Comparison of ENCODE assay signal across 8 mouse cellular contexts in the genomic region with DNA sequence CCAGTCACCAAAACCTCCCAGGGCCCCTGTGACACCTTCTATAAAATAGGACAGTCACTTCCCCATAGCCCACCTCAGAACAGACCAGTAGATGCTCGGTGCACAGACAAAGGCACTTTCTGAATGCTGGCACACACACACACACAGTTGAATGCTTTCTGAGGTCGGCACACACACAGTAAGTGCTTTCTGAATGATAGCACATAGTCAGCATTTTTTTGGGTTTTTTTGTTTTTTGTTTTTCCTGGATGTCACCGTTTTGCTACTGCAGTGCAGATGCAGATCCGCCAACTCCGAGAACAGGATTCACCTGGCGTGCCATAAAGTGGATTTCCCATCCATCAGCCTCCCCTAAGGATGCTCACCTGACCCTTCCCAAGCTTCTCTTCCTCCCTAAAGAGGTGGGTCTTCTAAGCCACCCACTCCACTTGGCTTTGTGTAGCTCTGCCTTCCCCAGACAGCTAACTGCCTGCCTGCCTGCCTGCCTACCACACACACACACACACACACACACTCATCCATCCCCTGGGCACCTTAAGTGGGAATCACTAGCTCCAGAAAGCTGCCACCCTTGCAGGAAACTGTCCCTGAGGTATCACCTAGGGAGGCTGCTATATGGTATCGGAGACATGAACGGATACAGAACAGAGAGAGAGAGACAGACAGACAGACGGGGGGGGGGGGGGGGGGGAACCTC. TPM values are rescaled to one million over a fixed set of nuclear protein-coding genes. Genes with fewer than 3 reads are reported as not detected.
DNase-seq lines count a peak whose midpoint lies in the region; ATAC-seq and TF ChIP-seq lines count a peak whose summit lies in the region.
"Had no signal": no experiment of that assay in that cellular context is flagged by ENCODE, and none has a peak within 500 bp of the region (broad histone marks: within the 10 kb centered on the region; RNA-seq: fewer than 3 reads in every experiment).

No protein-coding gene starts in this region.

- 70% methylated on average over 8 of the region's 9 CpGs for WGBS in kidney, embryonic 16.5 days
- WGBS in embryonic facial prominence, embryonic 15.5 days: 73% methylated on average over 8 of the region's 9 CpGs
- WGBS in midbrain, embryonic 12.5 days: 72% methylated on average over 9 of the region's 9 CpGs
- 73% methylated on average over 8 of the region's 9 CpGs for WGBS in liver, postnatal 0 days (ENCODE audit: insufficient replicate concordance)

- no peak for DNase-seq in kidney, postnatal 4 days
- peak; percentile 62 for DNase-seq in brain, embryonic 14.5 days (ENCODE audit: low read depth)
- DNase-seq in liver, postnatal 0 days: no peak

- H3K9me3 ChIP-seq in kidney, embryonic 16.5 days (ENCODE audit: low read length): no peaks in the 10 kb centered on the region
- no peaks in the 10 kb centered on the region for H3K9me3 ChIP-seq in embryonic facial prominence, embryonic 15.5 days (replicated peaks)
- H3K9me3 ChIP-seq in midbrain, embryonic 12.5 days: no peaks in the 10 kb centered on the region
- no peaks in the 10 kb centered on the region for H3K9me3 ChIP-seq in liver, postnatal 0 days (ENCODE audit: low read length)
- H3K9me3 ChIP-seq: liver, embryonic 15.5 days had no signal

- no peak for TF ChIP-seq POLR2A in brain, embryonic 14.5 days (IDR thresholded peaks at IDR 0.05; ENCODE audit: borderline replicate concordance, extremely low read depth, insufficient read depth, insufficient read length, poor library complexity, severe bottlenecking)

- H3K36me3 ChIP-seq in kidney, embryonic 16.5 days (ENCODE audit: insufficient read depth, low read length): no peaks in the 10 kb centered on the region
- H3K36me3 ChIP-seq in embryonic facial prominence, embryonic 15.5 days: no peaks in the 10 kb centered on the region
- no peaks in the 10 kb centered on the region for H3K36me3 ChIP-seq in midbrain, embryonic 12.5 days
- H3K36me3 ChIP-seq in liver, postnatal 0 days (replicated peaks; ENCODE audit: insufficient read depth, low read length): no peaks in the 10 kb centered on the region
- H3K36me3 ChIP-seq: liver, embryonic 15.5 days had no signal

- no peak overlapping the region for H3K4me3 ChIP-seq in kidney, embryonic 16.5 days (ENCODE audit: low read length)
- H3K4me3 ChIP-seq in embryonic facial prominence, embryonic 15.5 days (replicated peaks): no peak overlapping the region
- peak overlapping the region; percentile 90; the same call in 1 of the 2 replicates for H3K4me3 ChIP-seq in midbrain, embryonic 12.5 days
- no peak overlapping the region for H3K4me3 ChIP-seq in liver, postnatal 0 days (ENCODE audit: low read depth, low read length)
- H3K4me3 ChIP-seq: liver, embryonic 15.5 days had no signal

- 0 out of 2 replicates have a peak overlapping the region, but pooled peaks have one; percentile 5 for H3K27ac ChIP-seq in kidney, embryonic 16.5 days (ENCODE audit: low read length)
- H3K27ac ChIP-seq in embryonic facial prominence, embryonic 15.5 days (replicated peaks): no peak overlapping the region
- peak overlapping the region; percentile 15 for H3K27ac ChIP-seq in midbrain, embryonic 12.5 days (replicated peaks)
- no peak overlapping the region for H3K27ac ChIP-seq in liver, postnatal 0 days (ENCODE audit: low read depth)
- H3K27ac ChIP-seq: liver, embryonic 15.5 days had no signal

- 0 out of 2 replicates have a peak overlapping the region, but pooled peaks have one; percentile 17 for H3K9ac ChIP-seq in kidney, embryonic 16.5 days (replicated peaks; ENCODE audit: low read length)
- H3K9ac ChIP-seq in embryonic facial prominence, embryonic 15.5 days: no peak overlapping the region
- H3K9ac ChIP-seq in midbrain, embryonic 12.5 days (replicated peaks): 0 out of 2 replicates have a peak overlapping the region, but pooled peaks have one; percentile 24
- no peak overlapping the region for H3K9ac ChIP-seq in liver, postnatal 0 days (replicated peaks)
- H3K9ac ChIP-seq: liver, embryonic 15.5 days had no signal

- TF ChIP-seq EP300 in liver, postnatal 0 days (IDR thresholded peaks at IDR 0.05; ENCODE audit: low read depth): no peak

- H3K4me1 ChIP-seq in kidney, embryonic 16.5 days (ENCODE audit: insufficient read depth, low read length): peaks cover 73% of the 10 kb centered on the region
- peaks cover 83% of the 10 kb centered on the region for H3K4me1 ChIP-seq in embryonic facial prominence, embryonic 15.5 days
- peaks cover 76% of the 10 kb centered on the region for H3K4me1 ChIP-seq in midbrain, embryonic 12.5 days
- H3K4me1 ChIP-seq in liver, postnatal 0 days (ENCODE audit: insufficient read depth): peaks cover 50% of the 10 kb centered on the region

- H3K4me2 ChIP-seq in kidney, embryonic 16.5 days (replicated peaks; ENCODE audit: low read depth, low read length): peak overlapping the region; percentile 97; the same call in 1 of the 2 replicates
- H3K4me2 ChIP-seq in embryonic facial prominence, embryonic 15.5 days (replicated peaks): 0 out of 2 replicates have a peak overlapping the region, but pooled peaks have one; percentile 2
- peak overlapping the region; percentile 95 for H3K4me2 ChIP-seq in midbrain, embryonic 12.5 days (replicated peaks)
- no peak overlapping the region for H3K4me2 ChIP-seq in liver, postnatal 0 days (ENCODE audit: low read depth, low read length)

- no peak for TF ChIP-seq CTCF in brain, embryonic 14.5 days (IDR thresholded peaks at IDR 0.05; ENCODE audit: borderline replicate concordance, extremely low read depth, insufficient read depth, insufficient read length)
- TF ChIP-seq CTCF in liver, postnatal 0 days (IDR thresholded peaks at IDR 0.05; ENCODE audit: low read depth): no peak

- ATAC-seq in kidney, embryonic 16.5 days (ENCODE audit: low FRiP score, low TSS enrichment): no peak
- ATAC-seq in embryonic facial prominence, embryonic 15.5 days (ENCODE audit: insufficient number of reproducible peaks, low FRiP score, low TSS enrichment, low read depth): no peak
- no peak for ATAC-seq in midbrain, embryonic 12.5 days (ENCODE audit: low FRiP score, low read depth)
- no peak for ATAC-seq in erythroid progenitor cell, adult 5-6 weeks (replicated peaks; ENCODE audit: low FRiP score, poor library complexity, severe bottlenecking)
- ATAC-seq in liver, postnatal 0 days: no peak

- no peaks in the 10 kb centered on the region for H3K27me3 ChIP-seq in kidney, embryonic 16.5 days (ENCODE audit: insufficient read depth, low read length)
- H3K27me3 ChIP-seq in embryonic facial prominence, embryonic 15.5 days: no peaks in the 10 kb centered on the region
- peaks cover 8% of the 10 kb centered on the region; the same call in 1 of the 2 replicates for H3K27me3 ChIP-seq in midbrain, embryonic 12.5 days
- no peaks in the 10 kb centered on the region for H3K27me3 ChIP-seq in liver, postnatal 0 days (ENCODE audit: insufficient read depth, low read length)

RNA-seq across cellular contexts. Expression of a gene that starts 3.2 kb away (rescaled TPM):
- 25.9 and 27.5 TPM in 2 replicates for polyA plus RNA-seq in kidney, embryonic 16.5 days (2015; fragmentation: Nextera tagmentation; extraction: Ambion mirVana)
- polyA plus RNA-seq in brain, embryonic 14.5 days (2012; rRNA removed): 31.6 and 71.5 TPM in 2 replicates
- polyA plus RNA-seq in embryonic facial prominence, embryonic 15.5 days (2015; fragmentation: Nextera tagmentation; extraction: Ambion mirVana): 39.3 and 41.8 TPM in 2 replicates
- 24.5 and 25.1 TPM in 2 replicates for polyA plus RNA-seq in midbrain, embryonic 12.5 days (2016; fragmentation: Nextera tagmentation; extraction: Ambion mirVana)
- total RNA-seq in erythroid progenitor cell, adult 5-6 weeks (2015; ENCODE audit: low replicate concordance): 10.5 and 37.3 TPM in 2 replicates
- 0.91 and 2.6 TPM in 2 replicates for total RNA-seq in erythroid progenitor cell, adult 5-6 weeks (2017; ENCODE audit: low replicate concordance)
- 3.1 and 3.4 TPM in 2 replicates for polyA plus RNA-seq in liver, postnatal 0 days (2015; fragmentation: Nextera tagmentation; extraction: Ambion mirVana)

Comparison
In these comparisons a context has a peak if more than half of its experiments do, and no peak if none do; other contexts are left out.
1. H3K27ac ChIP-seq: peak in kidney, embryonic 16.5 days (single experiment) and midbrain, embryonic 12.5 days (single experiment); none in embryonic facial prominence, embryonic 15.5 days (single experiment) and liver, postnatal 0 days (single experiment).
2. H3K9ac ChIP-seq: peak in kidney, embryonic 16.5 days (single experiment) and midbrain, embryonic 12.5 days (single experiment); none in embryonic facial prominence, embryonic 15.5 days (single experiment) and liver, postnatal 0 days (single experiment).